Mouse (Mus musculus): ENCODE results near the gene Cnnm4. TPM values are rescaled to one million over a fixed set of nuclear protein-coding genes. Genes with fewer than 3 reads are reported as not detected.
A peak's percentile ranks its signal among the peaks of the same experiment; 100 is the strongest.

Gene Cnnm4
- polyA plus RNA-seq, 1 experiment from 2014 or later = 16.0 TPM

- Histone ChIP-seq H3K27ac (replicated peaks; ENCODE audit: low read depth, low read length) (no peak overlapping the region), H3K4me3 (ENCODE audit: low read depth, low read length) (no peak overlapping the region), H3K9ac (ENCODE audit: low read length) (no peak overlapping the region)
These were observed 5.0 kb downstream of the Cnnm4 start for GRCm38 (mm10) chr1:36476426-36476825.

GRCm38 (mm10) chr1:36478343-36478795, 6.9 kb downstream of the Cnnm4 start:
- no peak for ATAC-seq (ENCODE audit: insufficient number of reproducible peaks, low FRiP score, low TSS enrichment, low read depth)
- WGBS = 80% methylated on average over 2 of the region's 2 CpGs
- H3K4me1 ChIP-seq (ENCODE audit: control insufficient read depth, insufficient read depth, low read length) = peaks cover 20% of the 10 kb centered on the region
- H3K4me2 ChIP-seq (ENCODE audit: low read depth, severe bottlenecking) = no peak overlapping the region
- H3K27me3 ChIP-seq (ENCODE audit: control insufficient read depth, insufficient read depth, low read length) = no peaks in the 10 kb centered on the region
- no peaks in the 10 kb centered on the region for H3K9me3 ChIP-seq (ENCODE audit: control insufficient read depth, low read length)
- H3K4me3 ChIP-seq (ENCODE audit: low read depth, low read length) = no peak overlapping the region
- no peak for DNase-seq (ENCODE audit: low spot score)
- H3K9ac ChIP-seq (ENCODE audit: low read length) = no peak overlapping the region
- H3K36me3 ChIP-seq (ENCODE audit: control insufficient read depth, insufficient read depth, low read length) = no peaks in the 10 kb centered on the region
- no peak overlapping the region for H3K27ac ChIP-seq (replicated peaks; ENCODE audit: low read depth, low read length)

More at GRCm38 (mm10) chr1:36476426-36476825, 5.0 kb downstream of the Cnnm4 start:
- no peaks in the 10 kb centered on the region for H3K9me3 ChIP-seq (ENCODE audit: control insufficient read depth, low read length)
- DNase-seq (ENCODE audit: low spot score) = no peak
- no peak overlapping the region for H3K4me2 ChIP-seq (ENCODE audit: low read depth, severe bottlenecking)
- H3K27me3 ChIP-seq (ENCODE audit: control insufficient read depth, insufficient read depth, low read length) = no peaks in the 10 kb centered on the region
- 82% methylated on average over 7 of the region's 7 CpGs for WGBS
- H3K4me1 ChIP-seq (ENCODE audit: control insufficient read depth, insufficient read depth, low read length) = peaks cover 30% of the 10 kb centered on the region
- H3K36me3 ChIP-seq (ENCODE audit: control insufficient read depth, insufficient read depth, low read length) = no peaks in the 10 kb centered on the region
- ATAC-seq (ENCODE audit: insufficient number of reproducible peaks, low FRiP score, low TSS enrichment, low read depth) = no peak

- ATAC-seq (ENCODE audit: insufficient number of reproducible peaks, low FRiP score, low TSS enrichment, low read depth) = no peak
- Histone ChIP-seq H3K4me1 (ENCODE audit: control insufficient read depth, insufficient read depth, low read length) (peaks cover 5% of the 10 kb centered on the region; the same call in 1 of the 2 replicates), H3K36me3 (ENCODE audit: control insufficient read depth, insufficient read depth, low read length) (no peaks in the 10 kb centered on the region), H3K27me3 (ENCODE audit: control insufficient read depth, insufficient read depth, low read length) (no peaks in the 10 kb centered on the region), H3K4me2 (ENCODE audit: low read depth, severe bottlenecking) (no peak overlapping the region), H3K9me3 (ENCODE audit: control insufficient read depth, low read length) (no peaks in the 10 kb centered on the region), H3K27ac (replicated peaks; ENCODE audit: low read depth, low read length) (no peak overlapping the region), H3K4me3 (ENCODE audit: low read depth, low read length) (no peak overlapping the region), H3K9ac (ENCODE audit: low read length) (no peak overlapping the region)
- DNase-seq (ENCODE audit: low spot score) = no peak
- WGBS = 87% methylated on average over 12 of the region's 12 CpGs
These were observed 8.8 kb downstream of the Cnnm4 start for GRCm38 (mm10) chr1:36479903-36480899.

- Histone ChIP-seq H3K4me1 (ENCODE audit: control insufficient read depth, insufficient read depth, low read length) (no peaks in the 10 kb centered on the region), H3K27me3 (ENCODE audit: control insufficient read depth, insufficient read depth, low read length) (no peaks in the 10 kb centered on the region), H3K9ac (ENCODE audit: low read length) (no peak overlapping the region), H3K4me2 (ENCODE audit: low read depth, severe bottlenecking) (no peak overlapping the region), H3K36me3 (ENCODE audit: control insufficient read depth, insufficient read depth, low read length) (no peaks in the 10 kb centered on the region), H3K9me3 (ENCODE audit: control insufficient read depth, low read length) (no peaks in the 10 kb centered on the region), H3K27ac (replicated peaks; ENCODE audit: low read depth, low read length) (no peak overlapping the region), H3K4me3 (ENCODE audit: low read depth, low read length) (no peak overlapping the region)
- 79% methylated on average over 4 of the region's 4 CpGs for WGBS
- ATAC-seq (ENCODE audit: insufficient number of reproducible peaks, low FRiP score, low TSS enrichment, low read depth) (no peak), DNase-seq (ENCODE audit: low spot score) (no peak)
These were observed 12.4 kb downstream of the Cnnm4 start for GRCm38 (mm10) chr1:36483825-36484224.

DNA sequence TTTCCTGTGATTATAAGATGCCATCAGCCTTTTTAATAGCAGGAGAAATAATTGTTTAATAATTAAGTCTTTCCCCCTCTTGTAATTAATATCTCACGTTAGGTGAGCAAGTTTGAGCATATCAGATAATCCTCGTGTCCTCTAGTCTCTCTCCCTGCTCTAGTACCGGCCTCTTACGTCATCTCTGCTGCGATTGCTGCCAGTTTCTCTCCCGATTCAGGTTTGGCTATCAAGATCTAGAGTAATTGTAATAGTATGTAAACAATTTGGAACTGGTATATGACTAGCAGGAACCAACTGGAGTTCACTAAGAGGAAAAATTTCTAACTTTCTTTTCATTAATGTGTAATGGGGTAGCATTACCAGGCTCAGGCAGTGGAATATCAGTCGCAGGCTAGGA, 13.7 kb downstream of the Cnnm4 start:
- Histone ChIP-seq H3K4me3 (ENCODE audit: low read depth, low read length) (no peak overlapping the region), H3K4me1 (ENCODE audit: control insufficient read depth, insufficient read depth, low read length) (no peaks in the 10 kb centered on the region), H3K9ac (ENCODE audit: low read length) (no peak overlapping the region), H3K4me2 (ENCODE audit: low read depth, severe bottlenecking) (no peak overlapping the region), H3K27ac (replicated peaks; ENCODE audit: low read depth, low read length) (no peak overlapping the region), H3K27me3 (ENCODE audit: control insufficient read depth, insufficient read depth, low read length) (no peaks in the 10 kb centered on the region), H3K36me3 (ENCODE audit: control insufficient read depth, insufficient read depth, low read length) (no peaks in the 10 kb centered on the region), H3K9me3 (ENCODE audit: control insufficient read depth, low read length) (no peaks in the 10 kb centered on the region)
- 90% methylated on average over 7 of the region's 7 CpGs for WGBS
- DNase-seq (ENCODE audit: low spot score) (no peak), ATAC-seq (ENCODE audit: insufficient number of reproducible peaks, low FRiP score, low TSS enrichment, low read depth) (no peak)

GRCm38 (mm10) chr1:36487111-36487510, 15.7 kb downstream of the Cnnm4 start:
- Histone ChIP-seq H3K4me3 (ENCODE audit: low read depth, low read length) (no peak overlapping the region), H3K9me3 (ENCODE audit: control insufficient read depth, low read length) (no peaks in the 10 kb centered on the region), H3K9ac (ENCODE audit: low read length) (no peak overlapping the region), H3K36me3 (ENCODE audit: control insufficient read depth, insufficient read depth, low read length) (no peaks in the 10 kb centered on the region), H3K27ac (replicated peaks; ENCODE audit: low read depth, low read length) (no peak overlapping the region), H3K4me2 (ENCODE audit: low read depth, severe bottlenecking) (no peak overlapping the region), H3K4me1 (ENCODE audit: control insufficient read depth, insufficient read depth, low read length) (no peaks in the 10 kb centered on the region), H3K27me3 (ENCODE audit: control insufficient read depth, insufficient read depth, low read length) (no peaks in the 10 kb centered on the region)
- DNase-seq (ENCODE audit: low spot score) (no peak), ATAC-seq (ENCODE audit: insufficient number of reproducible peaks, low FRiP score, low TSS enrichment, low read depth) (no peak)
- WGBS = 93% methylated on average over 9 of the region's 9 CpGs

GRCm38 (mm10) chr1:36489661-36490060, 18.2 kb downstream of the Cnnm4 start:
- DNase-seq (ENCODE audit: low spot score) (no peak), ATAC-seq (ENCODE audit: insufficient number of reproducible peaks, low FRiP score, low TSS enrichment, low read depth) (no peak)
- peaks cover 15% of the 10 kb centered on the region for H3K4me1 ChIP-seq (ENCODE audit: control insufficient read depth, insufficient read depth, low read length)
- H3K27ac ChIP-seq (replicated peaks; ENCODE audit: low read depth, low read length) = no peak overlapping the region
- H3K4me3 ChIP-seq (ENCODE audit: low read depth, low read length) = no peak overlapping the region
- WGBS = 79% methylated on average over 6 of the region's 6 CpGs
- no peak overlapping the region for H3K9ac ChIP-seq (ENCODE audit: low read length)
- H3K4me2 ChIP-seq (ENCODE audit: low read depth, severe bottlenecking) = no peak overlapping the region
- H3K27me3 ChIP-seq (ENCODE audit: control insufficient read depth, insufficient read depth, low read length) = no peaks in the 10 kb centered on the region
- no peaks in the 10 kb centered on the region for H3K9me3 ChIP-seq (ENCODE audit: control insufficient read depth, low read length)
- no peaks in the 10 kb centered on the region for H3K36me3 ChIP-seq (ENCODE audit: control insufficient read depth, insufficient read depth, low read length)

GRCm38 (mm10) chr1:36492416-36493139, 21.2 kb downstream of the Cnnm4 start:
- H3K36me3 ChIP-seq (ENCODE audit: control insufficient read depth, insufficient read depth, low read length) = no peaks in the 10 kb centered on the region
- no peaks in the 10 kb centered on the region for H3K9me3 ChIP-seq (ENCODE audit: control insufficient read depth, low read length)
- H3K4me1 ChIP-seq (ENCODE audit: control insufficient read depth, insufficient read depth, low read length) = peaks cover 15% of the 10 kb centered on the region
- no peaks in the 10 kb centered on the region for H3K27me3 ChIP-seq (ENCODE audit: control insufficient read depth, insufficient read depth, low read length)
- H3K4me3 ChIP-seq (ENCODE audit: low read depth, low read length) = no peak overlapping the region
- no peak overlapping the region for H3K4me2 ChIP-seq (ENCODE audit: low read depth, severe bottlenecking)
- ATAC-seq (ENCODE audit: insufficient number of reproducible peaks, low FRiP score, low TSS enrichment, low read depth) (peak; percentile 61), DNase-seq (ENCODE audit: low spot score) (peak; percentile 69)
- no peak overlapping the region for H3K27ac ChIP-seq (replicated peaks; ENCODE audit: low read depth, low read length)
- H3K9ac ChIP-seq (ENCODE audit: low read length) = no peak overlapping the region; the same call in 1 of the 2 replicates
- 45% methylated on average over 9 of the region's 9 CpGs for WGBS
